Mouse (Mus musculus): ENCODE results near the gene Btf3l4. TPM values are rescaled to one million over a fixed set of nuclear protein-coding genes. Genes with fewer than 3 reads are reported as not detected.

The Btf3l4 gene
- 5.1 and 6.4 TPM in 2 replicates for polyA plus RNA-seq (2012; rRNA removed)

- WGBS: under 1% methylated on average over 73 of the region's 73 CpGs
- DNase-seq (ENCODE audit: low read depth, low spot score): peak; percentile 78
These were observed at the start of gene Btf3l4 for GRCm38 (mm10) chr4:108832916-108833827. Gene Btf3l4 (minus strand): TSS chr4:108833614.

GRCm38 (mm10) chr4:108878963-108879822 is 45.8 kb upstream of the Btf3l4 start, which contains the start of gene Rab3b:
Gene Rab3b (plus strand): TSS chr4:108879063.
- WGBS: 2% methylated on average over 46 of the region's 46 CpGs
- DNase-seq (ENCODE audit: low read depth, low spot score): peak; percentile 35

GRCm38 (mm10) chr4:108877901-108878300 is 44.5 kb upstream of the Btf3l4 start:
- no peak for DNase-seq (ENCODE audit: low read depth, low spot score)
- 89% methylated on average over 6 of the region's 6 CpGs for WGBS

- no peak for DNase-seq (ENCODE audit: low read depth, low spot score)
- 88% methylated on average over 5 of the region's 5 CpGs for WGBS
These were observed 40.3 kb upstream of the Btf3l4 start for GRCm38 (mm10) chr4:108873746-108874145.

GRCm38 (mm10) chr4:108869730-108870374 is 36.4 kb upstream of the Btf3l4 start:
- WGBS: 40% methylated on average over 10 of the region's 10 CpGs
- peak; percentile 77 for DNase-seq (ENCODE audit: low read depth, low spot score)

- WGBS: 71% methylated on average over 7 of the region's 7 CpGs
- no peak for DNase-seq (ENCODE audit: low read depth, low spot score)
These were observed 33.4 kb upstream of the Btf3l4 start for GRCm38 (mm10) chr4:108866806-108867205.

- no peak for DNase-seq (ENCODE audit: low read depth, low spot score)
These were observed 15.1 kb upstream of the Btf3l4 start, which contains the start of gene A730015C16Rik for GRCm38 (mm10) chr4:108848505-108848848. Gene A730015C16Rik (minus strand): TSS chr4:108848619.

GRCm38 (mm10) chr4:108847715-108848504 is 14.5 kb upstream of the Btf3l4 start, which contains the start of gene Kti12:
Gene Kti12 (plus strand): TSS chr4:108847785.
- DNase-seq (ENCODE audit: low read depth, low spot score): peak; percentile 81
- WGBS: under 1% methylated on average over 77 of the region's 77 CpGs

More at GRCm38 (mm10) chr4:108848505-108848848, 15.1 kb upstream of the Btf3l4 start, which contains the start of gene A730015C16Rik:
- WGBS: 5% methylated on average over 20 of the region's 20 CpGs

- WGBS: 72% methylated on average over 5 of the region's 5 CpGs
- DNase-seq (ENCODE audit: low read depth, low spot score): no peak
These were observed 12.6 kb upstream of the Btf3l4 start for GRCm38 (mm10) chr4:108845824-108846569.

- DNase-seq (ENCODE audit: low read depth, low spot score): no peak
These were observed 9.9 kb upstream of the Btf3l4 start for GRCm38 (mm10) chr4:108843336-108843735.

GRCm38 (mm10) chr4:108841920-108842578 is 8.6 kb upstream of the Btf3l4 start:
- DNase-seq (ENCODE audit: low read depth, low spot score): peak; percentile 36
- WGBS: 32% methylated on average over 7 of the region's 7 CpGs

- no peak for DNase-seq (ENCODE audit: low read depth, low spot score)
- WGBS: 62% methylated on average over 4 of the region's 4 CpGs
These were observed 4.6 kb upstream of the Btf3l4 start for GRCm38 (mm10) chr4:108838031-108838430.

- no peak for DNase-seq (ENCODE audit: low read depth, low spot score)
- WGBS: 26% methylated on average over 3 of the region's 3 CpGs
These were observed 2.1 kb upstream of the Btf3l4 start for GRCm38 (mm10) chr4:108835496-108835895.

GRCm38 (mm10) chr4:108834971-108835311 is 1.5 kb upstream of the Btf3l4 start:
- no peak for DNase-seq (ENCODE audit: low read depth, low spot score)
- 1% methylated on average over 15 of the region's 15 CpGs for WGBS

GRCm38 (mm10) chr4:108834115-108834970 is 929 bp upstream of the Btf3l4 start, which contains the start of gene Txndc12:
Gene Txndc12 (plus strand): TSS chr4:108834601.
- peak; percentile 80 for DNase-seq (ENCODE audit: low read depth, low spot score)
- under 1% methylated on average over 34 of the region's 34 CpGs for WGBS

- WGBS: under 1% methylated on average over 6 of the region's 6 CpGs
These were observed 357 bp upstream of the Btf3l4 start for GRCm38 (mm10) chr4:108833828-108834114.

GRCm38 (mm10) chr4:108830698-108831097 is 2.7 kb downstream of the Btf3l4 start:
- DNase-seq (ENCODE audit: low read depth, low spot score): no peak
- 78% methylated on average over 1 of the region's 1 CpGs for WGBS

More at GRCm38 (mm10) chr4:108833828-108834114, 357 bp upstream of the Btf3l4 start:
- DNase-seq (ENCODE audit: low read depth, low spot score): no peak

Measured in large intestine, adult 2 months (tissue).